Mouse (Mus musculus): ENCODE data around the gene Ksr1.
A peak's percentile ranks its signal among the peaks of the same experiment; 100 is the strongest.

The Ksr1 gene

GRCm38 (mm10) chr11:79145283-79146265, 633 bp downstream of the Ksr1 start:
- peak; percentile 65 to 68 for DNase-seq

GRCm38 (mm10) chr11:79144741-79145140, 1.5 kb downstream of the Ksr1 start:
- no peak for DNase-seq

- no peak for DNase-seq
Measured at GRCm38 (mm10) chr11:79144043-79144591, 2.1 kb downstream of the Ksr1 start.

- no peak for DNase-seq
Measured at GRCm38 (mm10) chr11:79143322-79143721, 2.9 kb downstream of the Ksr1 start.

- no peak for DNase-seq
Measured at GRCm38 (mm10) chr11:79142381-79142780, 3.8 kb downstream of the Ksr1 start.

GRCm38 (mm10) chr11:79141235-79142109, 4.7 kb downstream of the Ksr1 start:
- DNase-seq: peak in 1 of 2 experiments; percentile 37

- no peak for DNase-seq
Measured at GRCm38 (mm10) chr11:79140511-79140888, 5.7 kb downstream of the Ksr1 start.

GRCm38 (mm10) chr11:79139878-79140510, 6.2 kb downstream of the Ksr1 start:
- DNase-seq: no peak

GRCm38 (mm10) chr11:79138621-79139020, 7.6 kb downstream of the Ksr1 start:
- DNase-seq: no peak

- DNase-seq: no peak
Measured at GRCm38 (mm10) chr11:79137245-79137644, 9.0 kb downstream of the Ksr1 start.

- peak; percentile 49 to 58 for DNase-seq
Measured at GRCm38 (mm10) chr11:79135685-79136360, 10.4 kb downstream of the Ksr1 start.

- no peak for DNase-seq
Measured at GRCm38 (mm10) chr11:79135105-79135503, 11.1 kb downstream of the Ksr1 start.

GRCm38 (mm10) chr11:79134416-79135104, 11.6 kb downstream of the Ksr1 start:
- DNase-seq: no peak

- DNase-seq: no peak
Measured at GRCm38 (mm10) chr11:79133961-79134360, 12.2 kb downstream of the Ksr1 start.

- DNase-seq: no peak
Measured at GRCm38 (mm10) chr11:79133051-79133450, 13.2 kb downstream of the Ksr1 start.

GRCm38 (mm10) chr11:79131949-79132411, 14.2 kb downstream of the Ksr1 start:
- peak; percentile 39 to 54 for DNase-seq

GRCm38 (mm10) chr11:79129388-79130356, 16.5 kb downstream of the Ksr1 start:
- DNase-seq: no peak

- no peak for DNase-seq
Measured at GRCm38 (mm10) chr11:79128233-79128632, 18.0 kb downstream of the Ksr1 start.

GRCm38 (mm10) chr11:79126963-79127362, 19.2 kb downstream of the Ksr1 start:
- no peak for DNase-seq

- DNase-seq: no peak
Measured at GRCm38 (mm10) chr11:79125775-79126174, 20.4 kb downstream of the Ksr1 start.
